Mouse (Mus musculus): ENCODE data around the gene Aff1. TPM values are rescaled to one million over a fixed set of nuclear protein-coding genes. Genes with fewer than 3 reads are reported as not detected.

The Aff1 gene
- polyA plus RNA-seq, 2 experiments: 7.0 to 17.1 TPM

- no peaks in the 10 kb centered on the region for H3K27me3 ChIP-seq (ENCODE audit: control insufficient read depth, insufficient read depth, low read length)
- ATAC-seq (ENCODE audit: insufficient read depth) (peak; percentile 92), DNase-seq (ENCODE audit: low read depth in 3 of 3, low spot score in 3 of 3) (peak; percentile 81 to 83 (median 83))
- peak overlapping the region; percentile 96 for H3K27ac ChIP-seq
- peak overlapping the region; percentile 90 to 92 for H3K4me3 ChIP-seq (ENCODE audit: insufficient read depth in 1 of 2, low read depth in 2 of 2, low read length in 2 of 2)
- 15% methylated on average over 14 of the region's 14 CpGs for WGBS (ENCODE audit: insufficient replicate concordance)
- H3K4me1 ChIP-seq (replicated peaks; ENCODE audit: control insufficient read depth in 2 of 2, insufficient read depth in 2 of 2, low read length in 1 of 2): peaks cover 72 to 75% of the 10 kb centered on the region in 2 experiments
- H3K4me2 ChIP-seq (ENCODE audit: low read depth): peak overlapping the region; percentile 100
- H3K9ac ChIP-seq (replicated peaks): peak overlapping the region; percentile 95
- no peaks in the 10 kb centered on the region for H3K9me3 ChIP-seq (ENCODE audit: control insufficient read depth, low read length)
- H3K36me3 ChIP-seq (replicated peaks; ENCODE audit: control insufficient read depth, insufficient read depth, low read depth): peaks cover 17% of the 10 kb centered on the region
- no peak for TF ChIP-seq CTCF (IDR thresholded peaks at IDR 0.05; ENCODE audit: low read depth)
- 0 out of 2 replicates have a peak, but pooled peaks have one; percentile 8 for TF ChIP-seq EP300 (IDR thresholded peaks at IDR 0.05; ENCODE audit: low read depth)
Observed at GRCm38 (mm10) chr5:103759489-103760424, 67.6 kb downstream of the Aff1 start.

GRCm38 (mm10) chr5:103760425-103761131 is 68.4 kb downstream of the Aff1 start:
- under 1% methylated on average over 20 of the region's 20 CpGs for WGBS (ENCODE audit: insufficient replicate concordance)
- no peaks in the 10 kb centered on the region for H3K27me3 ChIP-seq (ENCODE audit: control insufficient read depth, insufficient read depth, low read length)
- peak; percentile 73 for ATAC-seq (ENCODE audit: insufficient read depth)
- peak overlapping the region; percentile 96 for H3K27ac ChIP-seq
- peak overlapping the region; percentile 100 for H3K4me2 ChIP-seq (ENCODE audit: low read depth)
- peak overlapping the region; percentile 95 for H3K9ac ChIP-seq (replicated peaks)
- peaks cover 21% of the 10 kb centered on the region for H3K36me3 ChIP-seq (replicated peaks; ENCODE audit: control insufficient read depth, insufficient read depth, low read depth)
- peak overlapping the region; percentile 90 to 92 for H3K4me3 ChIP-seq (ENCODE audit: insufficient read depth in 1 of 2, low read depth in 2 of 2, low read length in 2 of 2)
- TF ChIP-seq EP300 (IDR thresholded peaks at IDR 0.05; ENCODE audit: low read depth): no peak
- no peak for TF ChIP-seq CTCF (IDR thresholded peaks at IDR 0.05; ENCODE audit: low read depth)
- peaks cover 5% of the 10 kb centered on the region for H3K9me3 ChIP-seq (ENCODE audit: control insufficient read depth, low read length)
- DNase-seq (ENCODE audit: low read depth in 3 of 3, low spot score in 3 of 3): no peak
- H3K4me1 ChIP-seq (replicated peaks; ENCODE audit: control insufficient read depth in 2 of 2, insufficient read depth in 2 of 2, low read length in 1 of 2): peaks cover 72 to 78% of the 10 kb centered on the region in 2 experiments

- Histone ChIP-seq H3K4me3 (ENCODE audit: insufficient read depth in 1 of 2, low read depth in 2 of 2, low read length in 2 of 2) (peak overlapping the region in 1 of 2 experiments; percentile 90; a peak in 2 of 4 replicates), H3K4me2 (ENCODE audit: low read depth) (peak overlapping the region; percentile 100), H3K27me3 (ENCODE audit: control insufficient read depth, insufficient read depth, low read length) (no peaks in the 10 kb centered on the region), H3K36me3 (replicated peaks; ENCODE audit: control insufficient read depth, insufficient read depth, low read depth) (peaks cover 24% of the 10 kb centered on the region), H3K4me1 (replicated peaks; ENCODE audit: control insufficient read depth in 2 of 2, insufficient read depth in 2 of 2, low read length in 1 of 2) (peaks cover 75 to 79% of the 10 kb centered on the region in 2 experiments), H3K9ac (replicated peaks) (peak overlapping the region; percentile 63), H3K27ac (peak overlapping the region; percentile 73), H3K9me3 (ENCODE audit: control insufficient read depth, low read length) (peaks cover 10% of the 10 kb centered on the region)
- TF ChIP-seq EP300 (IDR thresholded peaks at IDR 0.05; ENCODE audit: low read depth) (no peak), CTCF (IDR thresholded peaks at IDR 0.05; ENCODE audit: low read depth) (no peak)
- WGBS (ENCODE audit: insufficient replicate concordance): 26% methylated on average over 7 of the region's 7 CpGs
- DNase-seq (ENCODE audit: low read depth in 3 of 3, low spot score in 3 of 3) (no peak), ATAC-seq (ENCODE audit: insufficient read depth) (no peak)
Observed at GRCm38 (mm10) chr5:103761754-103762153, 69.6 kb downstream of the Aff1 start.

- Histone ChIP-seq H3K4me1 (replicated peaks; ENCODE audit: control insufficient read depth in 2 of 2, insufficient read depth in 2 of 2, low read length in 1 of 2) (peaks cover 75 to 78% of the 10 kb centered on the region in 2 experiments), H3K4me2 (ENCODE audit: low read depth) (peak overlapping the region; percentile 100), H3K9ac (replicated peaks) (peak overlapping the region; percentile 63)
Observed at GRCm38 (mm10) chr5:103762850-103763254, 70.7 kb downstream of the Aff1 start.

More at GRCm38 (mm10) chr5:103762850-103763254, 70.7 kb downstream of the Aff1 start:
- H3K36me3 ChIP-seq (replicated peaks; ENCODE audit: control insufficient read depth, insufficient read depth, low read depth): peaks cover 24% of the 10 kb centered on the region
- ATAC-seq (ENCODE audit: insufficient read depth) (no peak), DNase-seq (ENCODE audit: low read depth in 3 of 3, low spot score in 3 of 3) (no peak)
- WGBS (ENCODE audit: insufficient replicate concordance): 7% methylated on average over 4 of the region's 4 CpGs
- peaks cover 10% of the 10 kb centered on the region for H3K9me3 ChIP-seq (ENCODE audit: control insufficient read depth, low read length)
- no peaks in the 10 kb centered on the region for H3K27me3 ChIP-seq (ENCODE audit: control insufficient read depth, insufficient read depth, low read length)
- H3K4me3 ChIP-seq (ENCODE audit: insufficient read depth in 1 of 2, low read depth in 2 of 2, low read length in 2 of 2): peak overlapping the region; percentile 14 to 18
- peak overlapping the region; percentile 73 for H3K27ac ChIP-seq
- TF ChIP-seq CTCF (IDR thresholded peaks at IDR 0.05; ENCODE audit: low read depth) (no peak), EP300 (IDR thresholded peaks at IDR 0.05; ENCODE audit: low read depth) (no peak)

All from liver, embryonic 14.5 days (tissue).